Mouse (Mus musculus) c-Kit-positive CD71-negative TER-119-negative erythroid progenitor cells, embryonic 14.5 days (primary cell): ENCODE measurements at regions not wholly inside any gene's neighbourhood (a gene's known extent, or its start where the extent isn't known, plus 50 kb on each side); places are given as distances from the start of the nearest gene placed in this dataset.

Experiments
- DNase-seq: peaks from one replicate; pipeline ENCODE4 v3.0.0-alpha.2; 2013; ENCODE audit warnings: low read depth

GRCm38 (mm10) chr10:126634731-126635130 is 266.4 kb downstream of the Atp23 start:
- DNase-seq: no peak

- no peak for DNase-seq
Measured at GRCm38 (mm10) chr10:126628057-126628456, 273.1 kb downstream of the Atp23 start.

DNA sequence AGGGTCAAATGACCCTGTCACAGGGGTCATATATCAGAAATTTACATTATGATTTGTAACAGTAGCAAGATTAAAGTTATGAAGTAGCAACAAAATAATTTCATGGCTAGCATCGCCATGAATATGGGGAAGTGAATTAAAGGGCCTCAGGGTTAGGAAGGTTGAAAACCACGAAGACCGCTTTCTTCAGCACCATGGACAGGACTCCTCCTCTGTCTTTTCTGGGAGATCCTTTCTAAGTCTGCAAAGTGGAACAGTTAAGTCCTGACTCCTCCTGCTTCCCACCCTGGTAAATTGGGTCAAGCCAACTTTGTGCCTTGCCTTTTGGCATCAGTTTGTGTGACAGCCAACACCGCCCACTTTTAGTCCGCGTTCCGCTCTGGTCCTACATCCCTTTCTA is 275.7 kb downstream of the Atp23 start:
- peak; percentile 16 for DNase-seq

- DNase-seq: no peak
Measured at GRCm38 (mm10) chr10:126620802-126621201, 280.4 kb downstream of the Atp23 start.

DNA sequence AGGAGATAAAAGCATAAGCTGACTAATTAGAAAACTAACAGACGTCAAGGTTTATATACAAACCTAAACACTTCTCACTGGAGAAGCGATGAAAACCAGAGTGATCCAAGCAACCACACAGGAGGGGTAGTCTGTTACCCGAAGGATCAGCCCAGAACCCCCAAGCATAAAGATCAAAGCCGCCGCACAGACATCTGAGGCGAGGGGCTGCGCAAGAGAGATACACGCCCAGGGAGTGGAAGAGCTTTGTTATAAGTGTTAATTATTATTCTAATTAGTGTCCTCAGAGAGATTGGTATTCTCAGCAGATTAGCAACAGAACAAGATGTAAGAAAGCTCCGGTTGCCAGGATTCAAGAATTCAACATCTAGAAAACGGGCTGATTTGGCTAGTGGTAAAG is 281.2 kb downstream of the Atp23 start:
- no peak for DNase-seq

DNA sequence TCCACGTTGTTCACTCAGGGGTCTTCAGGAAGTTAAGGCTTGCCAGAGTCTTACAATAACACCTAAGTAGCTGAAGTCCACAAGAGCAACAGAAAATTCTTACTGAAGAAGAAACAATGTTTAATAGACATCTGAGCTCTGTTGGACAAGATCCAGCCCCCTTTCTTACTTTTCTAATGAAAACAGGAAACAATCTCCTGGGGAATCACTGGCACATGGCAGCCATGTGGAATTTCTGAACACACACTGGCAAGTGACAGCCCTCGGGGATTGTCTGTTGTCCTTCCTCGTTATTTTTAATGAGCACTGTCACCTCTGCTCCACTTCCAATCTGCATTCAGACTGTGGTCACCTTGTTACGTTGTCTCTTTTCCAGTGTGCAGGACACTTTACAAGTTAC is 288.9 kb downstream of the Atp23 start:
- no peak for DNase-seq

GRCm38 (mm10) chr10:126610506-126610905 is 290.6 kb downstream of the Atp23 start:
- DNase-seq: no peak

DNA sequence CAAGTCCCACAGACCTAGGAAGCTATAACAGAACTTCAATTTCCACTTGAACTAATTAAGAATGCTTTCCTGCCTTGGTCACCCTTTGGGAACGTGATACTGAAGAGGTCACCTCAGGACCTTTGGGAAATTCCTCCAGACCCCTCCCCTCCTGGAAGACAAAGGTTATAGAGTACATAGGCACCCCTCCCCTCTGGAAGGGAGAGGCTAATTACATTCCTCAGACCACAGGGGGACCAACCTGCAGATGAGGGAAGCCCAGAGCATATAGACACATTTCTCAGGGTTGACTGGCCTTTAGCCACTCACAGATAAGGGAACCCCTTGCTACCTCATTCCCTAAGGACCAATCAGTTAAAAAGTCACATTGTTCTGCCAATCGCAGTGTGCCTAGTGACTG is 301.5 kb downstream of the Atp23 start:
- DNase-seq: no peak

- DNase-seq: no peak
Measured at GRCm38 (mm10) chr10:126568155-126568554, 333.0 kb downstream of the Atp23 start.

DNA sequence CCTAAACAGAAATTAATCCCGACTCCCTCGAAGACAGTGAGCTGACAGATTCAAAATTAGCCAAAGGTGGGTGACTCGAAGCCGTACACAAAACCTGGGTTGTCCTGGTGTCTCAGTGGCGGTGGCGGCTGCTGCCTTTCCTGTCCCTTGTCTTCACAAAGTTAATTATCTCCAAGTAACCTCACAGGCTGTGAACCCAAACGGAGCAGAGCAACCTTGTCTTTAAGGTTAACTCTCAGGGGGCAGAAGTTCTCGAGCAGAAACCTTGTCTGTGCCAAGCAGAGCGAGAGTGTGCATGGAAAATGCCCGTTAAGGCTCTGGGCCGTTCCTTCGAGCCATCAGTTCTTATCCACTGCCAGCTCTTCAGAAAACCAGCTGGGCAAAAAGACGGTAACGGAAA is 335.8 kb downstream of the Atp23 start:
- no peak for DNase-seq

- no peak for DNase-seq
Measured at GRCm38 (mm10) chr10:126555080-126555479, 346.1 kb downstream of the Atp23 start.

DNA sequence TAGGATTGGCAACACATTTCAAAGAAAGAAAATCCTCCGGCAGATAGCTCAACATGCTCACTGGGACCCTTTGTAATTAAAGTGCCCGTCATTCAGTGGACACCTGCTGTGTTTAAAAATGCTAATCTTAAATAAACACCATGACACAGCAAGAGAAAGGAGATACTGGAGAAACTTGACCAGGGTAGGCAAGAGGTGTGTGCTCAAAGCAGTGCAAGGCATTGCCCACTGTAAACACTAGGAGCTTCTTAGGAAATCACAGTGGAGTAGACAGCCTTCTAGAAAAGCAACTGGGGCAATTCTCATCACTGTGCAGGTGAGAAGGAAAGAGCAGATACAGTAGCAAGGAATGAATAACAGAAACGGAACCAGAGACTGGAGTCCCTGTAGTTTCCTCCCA is 369.2 kb downstream of the Atp23 start:
- no peak for DNase-seq

DNA sequence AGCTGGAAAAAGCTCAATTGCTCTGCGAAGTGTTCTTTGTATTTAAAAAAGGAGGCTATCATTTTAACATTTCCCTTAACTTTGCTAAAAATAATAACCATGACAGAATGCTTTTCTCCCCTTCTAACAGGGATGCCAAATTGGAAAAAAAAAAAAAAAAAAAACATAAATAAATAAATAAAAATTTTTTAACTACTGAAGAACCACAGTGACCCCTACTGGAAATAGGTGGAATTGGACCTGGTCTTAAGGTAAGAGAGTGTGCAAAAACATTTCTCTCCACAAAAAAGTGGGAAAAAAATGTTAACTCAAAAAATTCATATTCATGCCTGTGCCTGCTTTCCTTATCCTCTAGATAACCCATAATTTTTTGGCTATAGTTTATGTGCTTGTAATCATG is 369.8 kb downstream of the Atp23 start:
- peak; percentile 8 for DNase-seq

DNA sequence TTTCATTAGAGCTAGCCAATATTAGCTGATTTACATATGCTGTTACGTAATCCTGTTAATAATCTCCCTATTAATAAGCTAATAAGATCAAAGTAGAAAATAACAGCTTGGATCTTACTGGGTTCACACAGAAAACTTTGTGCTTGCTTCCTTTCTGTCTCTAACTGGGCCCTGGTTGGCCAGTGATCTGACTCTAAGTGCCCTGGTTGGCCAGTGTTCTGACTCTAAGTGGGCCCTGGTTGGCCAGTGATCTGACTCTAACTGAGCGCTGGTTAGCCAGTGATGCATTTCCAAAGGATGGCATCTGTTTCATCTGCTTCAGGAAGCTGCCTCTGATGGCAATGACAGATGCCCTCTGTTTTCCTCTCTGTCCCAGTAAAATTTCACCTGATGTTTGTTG is 372.4 kb downstream of the Atp23 start:
- DNase-seq: no peak

DNA sequence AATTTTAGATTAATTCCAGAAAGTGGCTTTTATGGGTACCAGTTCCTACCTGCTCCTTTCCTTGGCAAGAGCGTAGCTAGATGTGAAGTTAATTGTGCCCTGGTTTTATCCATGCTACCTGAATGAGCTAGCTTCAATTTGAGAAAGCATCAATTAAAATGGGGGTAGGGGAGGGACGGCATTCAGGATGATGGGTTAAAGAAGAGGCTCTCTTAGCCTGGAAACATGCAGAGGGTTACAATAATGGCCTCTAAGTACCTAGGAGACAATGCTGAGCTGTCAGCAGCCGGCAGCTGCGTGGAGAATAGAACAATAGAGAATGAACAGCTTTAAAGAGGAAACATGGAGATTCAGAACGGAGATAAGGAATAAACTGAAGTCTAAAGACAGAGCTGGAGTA is 375.0 kb downstream of the Atp23 start:
- DNase-seq: no peak

DNA sequence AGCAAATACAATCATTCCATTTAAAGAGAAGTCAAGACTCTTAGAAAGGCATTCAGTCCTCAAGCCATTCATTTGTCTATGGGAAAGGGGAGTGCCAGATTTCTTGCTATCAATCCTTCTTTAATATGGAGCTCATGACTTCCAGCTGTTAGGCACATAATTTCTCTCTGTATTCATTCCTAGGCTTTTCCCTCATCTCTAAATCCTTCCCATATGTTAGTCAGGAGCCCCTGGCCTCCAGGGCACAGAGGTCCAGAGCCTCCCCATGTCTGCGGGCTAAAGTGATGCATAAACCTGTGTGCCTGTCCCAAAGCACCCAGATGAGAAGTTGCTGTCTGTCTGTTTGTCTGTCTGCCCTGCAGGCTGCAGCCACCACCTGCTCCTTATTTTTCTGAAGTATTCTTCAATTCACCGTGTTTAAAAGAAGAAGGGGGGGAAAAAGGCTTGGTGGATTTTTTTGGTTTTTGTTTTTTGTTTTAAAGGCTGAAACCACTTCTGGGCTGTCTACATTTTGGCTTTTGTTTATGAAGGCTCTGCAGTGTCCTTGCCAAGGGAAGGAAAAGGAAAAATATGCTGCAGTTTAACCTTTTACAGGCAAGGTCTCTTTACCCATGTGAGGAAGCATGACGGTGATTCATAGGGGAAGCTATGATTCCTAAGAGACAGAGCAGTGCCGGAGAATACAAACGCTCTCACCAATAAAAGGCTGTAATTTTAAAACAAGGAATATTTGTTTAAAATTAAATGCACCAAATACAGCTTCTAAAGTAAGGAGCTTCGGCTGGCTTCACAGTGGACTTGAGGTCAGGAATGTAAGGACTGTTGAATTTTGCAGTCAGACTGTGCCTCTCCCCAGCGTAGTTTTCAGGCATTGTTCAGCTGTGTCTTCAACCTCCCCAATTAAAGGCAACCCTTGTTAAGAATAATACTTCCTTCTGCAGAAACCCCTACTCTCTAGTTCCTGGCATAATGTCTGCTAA is 379.0 kb downstream of the Atp23 start:
- no peak for DNase-seq

GRCm38 (mm10) chr10:126520973-126521372 is 380.2 kb downstream of the Atp23 start:
- no peak for DNase-seq

- no peak for DNase-seq
Measured at GRCm38 (mm10) chr10:126513185-126513584, 388.0 kb downstream of the Atp23 start.

DNA sequence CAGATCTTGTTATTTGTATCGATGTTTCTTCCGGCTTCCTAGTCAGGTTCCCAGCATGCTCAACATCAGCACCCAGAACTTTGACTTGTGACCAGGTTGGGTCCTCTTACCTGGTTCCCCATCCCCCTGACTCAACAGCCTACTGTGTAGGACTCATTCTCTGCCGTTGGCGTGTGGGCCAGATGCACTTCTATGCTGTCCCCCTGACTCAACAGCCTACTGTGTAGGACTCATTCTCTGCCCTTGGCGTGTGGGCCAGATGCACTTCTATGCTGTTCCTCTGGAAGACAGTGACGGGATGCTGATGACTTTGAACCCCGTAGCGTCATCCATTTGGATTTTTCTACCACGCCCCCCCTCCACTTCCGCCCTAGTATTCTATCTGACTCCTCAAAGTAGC is 389.6 kb downstream of the Atp23 start:
- no peak for DNase-seq

- DNase-seq: no peak
Measured at GRCm38 (mm10) chr10:126505988-126506387, 395.2 kb downstream of the Atp23 start.

DNA sequence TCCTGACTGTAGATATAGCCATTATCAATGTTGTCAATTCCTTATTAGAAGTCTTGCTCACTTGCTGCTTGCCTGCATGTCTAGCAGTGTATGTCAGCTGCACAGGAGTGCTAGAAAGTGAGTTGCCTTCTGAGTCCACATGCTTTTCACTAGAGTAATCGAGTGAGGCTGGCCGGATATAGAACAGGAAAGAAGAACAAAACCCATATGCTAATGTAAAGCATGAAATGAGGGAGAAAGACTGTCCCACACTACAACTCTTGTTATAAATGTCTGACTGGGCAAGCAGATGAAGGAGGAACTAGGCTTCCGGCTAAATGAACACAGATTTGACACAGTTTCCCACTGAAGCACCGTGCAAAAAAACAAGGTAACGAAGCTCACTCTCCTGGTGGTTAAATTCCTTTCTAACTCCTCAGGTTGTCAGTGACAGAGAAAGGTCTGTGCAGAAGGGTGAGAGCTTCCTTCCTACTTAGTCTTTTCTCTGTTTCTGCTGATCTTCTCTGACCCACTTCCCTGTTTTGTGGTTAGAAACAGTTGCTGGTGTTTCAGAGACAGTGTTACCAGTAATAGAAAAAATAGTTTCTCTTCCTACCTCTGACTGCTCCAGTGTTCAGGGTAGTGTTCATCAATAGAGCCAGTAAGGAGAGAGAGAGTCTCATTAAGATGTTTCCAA is 399.0 kb downstream of the Atp23 start:
- DNase-seq: peak; percentile 30

GRCm38 (mm10) chr10:126498726-126499125 is 402.4 kb downstream of the Atp23 start:
- no peak for DNase-seq

DNA sequence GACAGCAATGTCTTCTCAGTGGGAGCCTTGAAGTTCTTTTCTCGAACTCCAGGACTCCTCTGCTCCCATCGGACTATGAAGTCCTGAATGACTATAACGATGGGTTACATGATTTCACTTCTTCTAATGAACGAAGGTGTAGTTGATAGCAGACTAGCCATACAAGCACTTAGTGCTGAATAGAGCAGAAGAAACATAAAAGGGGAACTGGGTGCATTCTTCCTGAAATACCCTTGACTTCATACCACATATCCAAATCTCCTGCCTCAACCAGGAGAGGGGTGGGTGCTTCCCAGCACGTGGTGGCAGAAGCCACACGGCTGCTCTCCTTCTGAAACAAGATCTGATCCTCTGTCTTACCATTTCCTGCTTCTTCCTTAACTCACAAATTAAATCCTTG is 407.4 kb downstream of the Atp23 start:
- DNase-seq: no peak
